Mouse (Mus musculus) adipocyte (in vitro differentiated cells): ENCODE measurements around the gene Gm9513.
A peak's percentile ranks its signal among the peaks of the same experiment; 100 is the strongest.

Source experiments
- DNase-seq: peaks from one replicate; pipeline ENCODE4 v3.0.0-alpha.2; 2016; ENCODE audit warnings: low spot score

Gm9513 gene

GRCm38 (mm10) chr9:36475338-36475737 lies at the start of gene Gm9513:
Gene Gm9513 (plus strand): TSS chr9:36475638.
- DNase-seq: no peak

- no peak for DNase-seq
Measured at GRCm38 (mm10) chr9:36431584-36431983, 43.9 kb upstream of the Gm9513 start, which contains the start of gene Gm7257. Gene Gm7257 (plus strand): TSS chr9:36431884.

GRCm38 (mm10) chr9:36435051-36435764 lies 40.2 kb upstream of the Gm9513 start:
- DNase-seq: peak; percentile 33

- DNase-seq: no peak
Measured at GRCm38 (mm10) chr9:36494501-36495220, 19.2 kb downstream of the Gm9513 start.

- no peak for DNase-seq
Measured at GRCm38 (mm10) chr9:36495824-36496223, 20.4 kb downstream of the Gm9513 start.

- DNase-seq: no peak
Measured at GRCm38 (mm10) chr9:36504211-36504610, 28.8 kb downstream of the Gm9513 start.
